Mouse (Mus musculus) ES-E14 (cell line): ENCODE measurements around the gene Asf1b. TPM values are rescaled to one million over a fixed set of nuclear protein-coding genes. Genes with fewer than 3 reads are reported as not detected.

Experiments
- DNase-seq: peaks from one replicate; pipeline ENCODE4 v3.0.0-alpha.2; 2013; ENCODE audit warnings: low read depth, low spot score
- H3K27ac ChIP-seq: 2 replicates; pipeline ENCODE4 v1.5.1; 2012; ENCODE audit warnings: low read depth, mild to moderate bottlenecking, low read length, moderate library complexity, mixed read lengths; ENCODE audit not compliant: poor library complexity, insufficient read depth, severe bottlenecking
- H3K36me3 ChIP-seq: 2 replicates; pipeline ENCODE4 v1.6.1; 2012; ENCODE audit warnings: mild to moderate bottlenecking, low read length, moderate library complexity, mixed read lengths; ENCODE audit not compliant: control insufficient read depth, poor library complexity, insufficient read depth, severe bottlenecking
- H3K4me1 ChIP-seq, 2 experiments: fragments of 150-350 bp in 1 of 2; sonication (generic) in 1 of 2; 2 replicates each; pipeline ENCODE4 v1.6.1; 2012; ENCODE audit warnings: low read length in 2 of 2, mild to moderate bottlenecking in 1 of 2, mixed read lengths in 1 of 2; ENCODE audit not compliant: control insufficient read depth in 2 of 2, insufficient read depth in 2 of 2, poor library complexity in 1 of 2
- H3K4me3 ChIP-seq, 2 experiments: fragments of 150-350 bp in 1 of 2; sonication (generic) in 1 of 2; 2 replicates each; pipeline ENCODE4 v1.5.1; 2012; ENCODE audit warnings: low read length in 2 of 2, low read depth in 1 of 2, mild to moderate bottlenecking in 1 of 2, mixed read lengths in 1 of 2; ENCODE audit not compliant: insufficient read depth in 1 of 2, poor library complexity in 1 of 2, severe bottlenecking in 1 of 2
- H3K9ac ChIP-seq: 2 replicates; pipeline ENCODE4 v1.6.1; 2012; ENCODE audit warnings: low read depth, mild to moderate bottlenecking, low read length, mixed read lengths; ENCODE audit not compliant: poor library complexity, insufficient read depth, severe bottlenecking
- H3K9me3 ChIP-seq: fragments of 150-350 bp; sonication (generic); 2 replicates; pipeline ENCODE4 v1.6.1; 2012; ENCODE audit warnings: low read depth, mild to moderate bottlenecking, low read length; ENCODE audit not compliant: control insufficient read depth, insufficient read depth
- CHD2 ChIP-seq: IDR thresholded peaks from 2 replicates; pipeline ENCODE4 v1.6.1; 2014; ENCODE audit warnings: mild to moderate bottlenecking, low read depth, low read length, inconsistent platforms
- HCFC1 ChIP-seq: IDR thresholded peaks from 2 replicates; pipeline ENCODE4 v1.6.1; 2012; ENCODE audit warnings: low read length, inconsistent platforms, borderline replicate concordance; ENCODE audit not compliant: insufficient read depth
- MAFK ChIP-seq: IDR thresholded peaks from 2 replicates; pipeline ENCODE4 v1.6.1; 2014; ENCODE audit warnings: mild to moderate bottlenecking, low read depth, low read length, inconsistent platforms; ENCODE audit not compliant: insufficient read depth
- ZC3H11A ChIP-seq: IDR thresholded peaks from 2 replicates; pipeline ENCODE4 v1.6.1; 2012; ENCODE audit warnings: low read depth, mild to moderate bottlenecking, inconsistent platforms, low read length, borderline replicate concordance
- ZNF384 ChIP-seq: IDR thresholded peaks from 2 replicates; pipeline ENCODE4 v1.6.1; 2012; ENCODE audit warnings: low read depth, low read length, inconsistent platforms
- in situ Hi-C, 2 experiments: fragments of 600-800 bp; cut with MboI; formaldehyde crosslinking; loops; one replicate each; pipeline ENCODE4 v1.15.1; 2025; ENCODE audit warnings: low sequenced_read_pairs in 2 of 2, inconsistent platforms in 1 of 2; ENCODE audit not compliant: unreplicated experiment in 2 of 2
- total RNA-seq: library from RNA; depleted of rRNA; stranded (reverse); fragments of 300-350 nt; gene quantifications from 2 replicates; pipeline ENCODE4 v1.2.3, GENCODE M21; 2012

The Asf1b gene
- total RNA-seq, 1 experiment = 43.3 TPM

- Histone ChIP-seq H3K36me3 (peaks cover 88% of the 10 kb centered on the region), H3K4me3 (no peak overlapping the region), H3K27ac (no peak overlapping the region), H3K9me3 (no peaks in the 10 kb centered on the region), H3K4me1 (peaks cover 0 to 11% of the 10 kb centered on the region in 2 experiments; a peak in 1 of 4 replicates), H3K9ac (no peak overlapping the region)
- in situ Hi-C loops = no loop called here
- no peak for DNase-seq
- TF ChIP-seq ZC3H11A = no peak
- TF ChIP-seq ZNF384 = no peak
- no peak for TF ChIP-seq MAFK
- no peak for TF ChIP-seq CHD2
- TF ChIP-seq HCFC1 = no peak
Observed at GRCm38 (mm10) chr8:83935435-83935834, 19.9 kb upstream of the Asf1b start.

GRCm38 (mm10) chr8:83937645-83938044 is 17.7 kb upstream of the Asf1b start:
- in situ Hi-C loops = no loop called here
- Histone ChIP-seq H3K9ac (no peak overlapping the region), H3K36me3 (peaks cover 66% of the 10 kb centered on the region), H3K9me3 (no peaks in the 10 kb centered on the region), H3K4me1 (peaks cover 0 to 13% of the 10 kb centered on the region in 2 experiments; a peak in 1 of 4 replicates), H3K4me3 (no peak overlapping the region), H3K27ac (no peak overlapping the region)
- no peak for DNase-seq
- TF ChIP-seq ZC3H11A (no peak), MAFK (no peak), CHD2 (no peak), HCFC1 (no peak), ZNF384 (no peak)

GRCm38 (mm10) chr8:83938330-83938729 is 17.0 kb upstream of the Asf1b start:
- no peaks in the 10 kb centered on the region for H3K9me3 ChIP-seq
- peaks cover 60% of the 10 kb centered on the region for H3K36me3 ChIP-seq
- no peak overlapping the region for H3K4me3 ChIP-seq
- peaks cover 0 to 13% of the 10 kb centered on the region in 2 experiments; a peak in 1 of 4 replicates for H3K4me1 ChIP-seq
- in situ Hi-C loops = no loop called here
- no peak overlapping the region for H3K27ac ChIP-seq
- no peak for DNase-seq
- no peak for TF ChIP-seq MAFK
- no peak for TF ChIP-seq ZNF384
- H3K9ac ChIP-seq = no peak overlapping the region

GRCm38 (mm10) chr8:83941066-83941677 is 14.1 kb upstream of the Asf1b start:
- no peaks in the 10 kb centered on the region for H3K9me3 ChIP-seq
- H3K36me3 ChIP-seq = peaks cover 32% of the 10 kb centered on the region
- DNase-seq = no peak
- no peak for TF ChIP-seq MAFK
- no peak for TF ChIP-seq HCFC1
- no peak for TF ChIP-seq ZC3H11A
- no peak for TF ChIP-seq ZNF384
- no peak for TF ChIP-seq CHD2
- in situ Hi-C loops = no loop called here
- no peak overlapping the region for H3K27ac ChIP-seq
- no peak overlapping the region for H3K9ac ChIP-seq
- H3K4me3 ChIP-seq = no peak overlapping the region
- peaks cover 0 to 13% of the 10 kb centered on the region in 2 experiments; a peak in 1 of 4 replicates for H3K4me1 ChIP-seq

- DNase-seq = no peak
- H3K4me3 ChIP-seq = no peak overlapping the region
- TF ChIP-seq MAFK = no peak
- no peak for TF ChIP-seq ZC3H11A
- TF ChIP-seq HCFC1 = no peak
- no peak for TF ChIP-seq CHD2
- TF ChIP-seq ZNF384 = no peak
- in situ Hi-C loops = no loop called here
- no peaks in the 10 kb centered on the region for H3K9me3 ChIP-seq
- no peak overlapping the region for H3K9ac ChIP-seq
- peaks cover 0 to 13% of the 10 kb centered on the region in 2 experiments; a peak in 1 of 4 replicates for H3K4me1 ChIP-seq
- no peak overlapping the region for H3K27ac ChIP-seq
- H3K36me3 ChIP-seq = peaks cover 21% of the 10 kb centered on the region
Observed at GRCm38 (mm10) chr8:83942446-83942845, 12.9 kb upstream of the Asf1b start.
